ENCODE assay signal across 50 mouse cellular contexts in genomic region chr11:99999091-99999490, GRCm38 (mm10). TPM values are rescaled to one million over a fixed set of nuclear protein-coding genes. Genes with fewer than 3 reads are reported as not detected.
"Had no signal": no experiment of that assay in that cellular context is flagged by ENCODE, and none has a peak within 500 bp of the region (broad histone marks: within the 10 kb centered on the region; RNA-seq: fewer than 3 reads in every experiment).

No protein-coding gene starts in this region.

- H3K36me3 ChIP-seq: heart, embryonic 12.5 days; heart, embryonic 13.5 days; heart, embryonic 15.5 days; hindbrain, embryonic 10.5 days; hindbrain, embryonic 12.5 days; hindbrain, embryonic 13.5 days; hindbrain, embryonic 15.5 days; intestine, embryonic 15.5 days; kidney, embryonic 15.5 days had no signal

- H3K4me3 ChIP-seq: heart, embryonic 12.5 days; heart, embryonic 13.5 days; heart, embryonic 15.5 days; hindbrain, embryonic 10.5 days; hindbrain, embryonic 12.5 days; hindbrain, embryonic 13.5 days; hindbrain, embryonic 15.5 days; intestine, embryonic 15.5 days; kidney, embryonic 15.5 days; layer of hippocampus, adult 2 months; left cerebral cortex, adult 2 months had no signal

- H3K27me3 ChIP-seq: hindbrain, embryonic 15.5 days had no signal

- H3K27ac ChIP-seq: heart, embryonic 13.5 days; heart, embryonic 15.5 days; hindbrain, embryonic 10.5 days; hindbrain, embryonic 12.5 days; hindbrain, embryonic 13.5 days; hindbrain, embryonic 14.5 days; hindbrain, embryonic 15.5 days; hindbrain, postnatal 0 days; intestine, embryonic 15.5 days; kidney, embryonic 15.5 days; kidney, postnatal 0 days; layer of hippocampus, adult 2 months; left cerebral cortex, adult 2 months had no signal

- H3K9me3 ChIP-seq: heart, embryonic 15.5 days; hindbrain, embryonic 10.5 days; hindbrain, embryonic 12.5 days; hindbrain, embryonic 13.5 days; hindbrain, embryonic 15.5 days; intestine, embryonic 15.5 days; kidney, embryonic 15.5 days had no signal

- ATAC-seq: hindbrain, embryonic 16.5 days; hindbrain, postnatal 0 days; inflammation-experienced regulatory T-cells, adult 6 months; intestine, embryonic 15.5 days; intestine, embryonic 16.5 days; intestine, postnatal 0 days had no signal

- H3K4me1 ChIP-seq: heart, embryonic 12.5 days; heart, embryonic 13.5 days; heart, embryonic 15.5 days; hindbrain, embryonic 10.5 days; hindbrain, embryonic 12.5 days; hindbrain, embryonic 13.5 days; intestine, embryonic 15.5 days; kidney, embryonic 15.5 days had no signal

- H3K9ac ChIP-seq: heart, embryonic 12.5 days; heart, embryonic 13.5 days; heart, embryonic 15.5 days; hindbrain, embryonic 12.5 days; hindbrain, embryonic 13.5 days; hindbrain, embryonic 14.5 days; hindbrain, embryonic 15.5 days; intestine, embryonic 15.5 days; kidney, embryonic 15.5 days had no signal

- DNase-seq: heart, postnatal 10 days; heart, postnatal 14 days; heart, postnatal 36 days; heart, postnatal 4 days; kidney, adult 11 months; kidney, adult 18-20 months; kidney, adult 2 months; kidney, adult 8-10 months; kidney, adult 9 months; kidney, postnatal 10 days; kidney, postnatal 14 days; kidney, postnatal 25 days; kidney, postnatal 36 days; kidney, postnatal 4 days; layer of hippocampus, adult 9-11 months; layer of hippocampus, postnatal 36 days had no signal

- H3K4me2 ChIP-seq: heart, embryonic 12.5 days; heart, embryonic 13.5 days; heart, embryonic 15.5 days; hindbrain, embryonic 12.5 days; hindbrain, embryonic 13.5 days; hindbrain, embryonic 14.5 days; hindbrain, embryonic 15.5 days; intestine, embryonic 15.5 days; kidney, embryonic 15.5 days had no signal

RNA-seq across cellular contexts. Expression of gene Krtap17-1, which starts 5.3 kb away (rescaled TPM):
- total RNA-seq: heart, postnatal 10 days; heart, postnatal 14 days; heart, postnatal 36 days; heart, postnatal 4 days; hematopoietic stem cell, adult 5-6 weeks; layer of hippocampus, adult 18-20 months; layer of hippocampus, adult 2 months; layer of hippocampus, adult 8-10 months; layer of hippocampus, postnatal 10 days; layer of hippocampus, postnatal 14 days; layer of hippocampus, postnatal 25 days; layer of hippocampus, postnatal 36 days; left cerebral cortex, adult 18-20 months; left cerebral cortex, adult 2 months; left cerebral cortex, adult 8-10 months had no signal
- polyA plus RNA-seq: heart, embryonic 12.5 days; heart, embryonic 13.5 days; heart, embryonic 14.5 days; heart, embryonic 15.5 days; heart, embryonic 16.5 days; heart, postnatal 0 days; hindbrain, embryonic 10.5 days; hindbrain, embryonic 12.5 days; inflammation-experienced regulatory T-cells, adult 6 months; intestine, embryonic 14.5 days; intestine, embryonic 16.5 days; kidney, adult 2 months; kidney, embryonic 14.5 days; kidney, embryonic 15.5 days; kidney, embryonic 16.5 days; kidney, postnatal 0 days; large intestine, adult 2 months had no signal

RNA-seq across cellular contexts. Expression of gene Krtap16-1, which starts 12.7 kb away (rescaled TPM):
- total RNA-seq: heart, postnatal 10 days; heart, postnatal 14 days; heart, postnatal 36 days; heart, postnatal 4 days; hematopoietic stem cell, adult 5-6 weeks; hindbrain, postnatal 0 days; layer of hippocampus, adult 18-20 months; layer of hippocampus, adult 2 months; layer of hippocampus, adult 8-10 months; layer of hippocampus, postnatal 10 days; layer of hippocampus, postnatal 14 days; layer of hippocampus, postnatal 25 days; layer of hippocampus, postnatal 36 days; left cerebral cortex, adult 18-20 months; left cerebral cortex, adult 2 months; left cerebral cortex, adult 8-10 months had no signal
- polyA plus RNA-seq: heart, embryonic 12.5 days; heart, embryonic 13.5 days; heart, embryonic 14.5 days; heart, embryonic 15.5 days; heart, embryonic 16.5 days; heart, postnatal 0 days; hindbrain, embryonic 10.5 days; hindbrain, embryonic 11.5 days; hindbrain, embryonic 12.5 days; hindbrain, postnatal 0 days; inflammation-experienced regulatory T-cells, adult 6 months; intestine, embryonic 14.5 days; intestine, embryonic 15.5 days; intestine, embryonic 16.5 days; intestine, postnatal 0 days; kidney, adult 2 months; kidney, embryonic 14.5 days; kidney, embryonic 15.5 days; kidney, embryonic 16.5 days; kidney, postnatal 0 days; large intestine, adult 2 months had no signal

RNA-seq across cellular contexts. Expression of gene Krt33a, which starts 16.9 kb away (rescaled TPM):
- total RNA-seq: heart, postnatal 10 days; heart, postnatal 14 days; heart, postnatal 36 days; heart, postnatal 4 days; hematopoietic stem cell, adult 5-6 weeks; hindbrain, postnatal 0 days; layer of hippocampus, adult 18-20 months; layer of hippocampus, adult 2 months; layer of hippocampus, adult 8-10 months; layer of hippocampus, postnatal 10 days; layer of hippocampus, postnatal 14 days; layer of hippocampus, postnatal 25 days; layer of hippocampus, postnatal 36 days; left cerebral cortex, adult 18-20 months; left cerebral cortex, adult 2 months; left cerebral cortex, adult 8-10 months had no signal
- polyA plus RNA-seq: heart, embryonic 12.5 days; heart, embryonic 13.5 days; heart, embryonic 14.5 days; heart, embryonic 15.5 days; heart, embryonic 16.5 days; heart, postnatal 0 days; hindbrain, embryonic 10.5 days; hindbrain, embryonic 11.5 days; hindbrain, embryonic 12.5 days; hindbrain, embryonic 13.5 days; hindbrain, embryonic 14.5 days; hindbrain, embryonic 15.5 days; hindbrain, embryonic 16.5 days; hindbrain, postnatal 0 days; inflammation-experienced regulatory T-cells, adult 6 months; intestine, embryonic 14.5 days; intestine, embryonic 15.5 days; intestine, embryonic 16.5 days; intestine, postnatal 0 days; kidney, adult 2 months; kidney, embryonic 14.5 days; kidney, embryonic 15.5 days; kidney, embryonic 16.5 days; kidney, postnatal 0 days; large intestine, adult 2 months had no signal

RNA-seq across cellular contexts. Expression of gene Krtap29-1, which starts 20.2 kb away (rescaled TPM):
- total RNA-seq: heart, postnatal 10 days; heart, postnatal 14 days; heart, postnatal 36 days; heart, postnatal 4 days; hematopoietic stem cell, adult 5-6 weeks; hindbrain, postnatal 0 days; layer of hippocampus, adult 18-20 months; layer of hippocampus, adult 2 months; layer of hippocampus, adult 8-10 months; layer of hippocampus, postnatal 10 days; layer of hippocampus, postnatal 14 days; layer of hippocampus, postnatal 25 days; layer of hippocampus, postnatal 36 days; left cerebral cortex, adult 18-20 months; left cerebral cortex, adult 2 months; left cerebral cortex, adult 8-10 months had no signal
- polyA plus RNA-seq: heart, embryonic 12.5 days; heart, embryonic 13.5 days; heart, embryonic 14.5 days; heart, embryonic 15.5 days; heart, embryonic 16.5 days; heart, postnatal 0 days; hindbrain, embryonic 10.5 days; hindbrain, embryonic 11.5 days; hindbrain, embryonic 12.5 days; hindbrain, embryonic 13.5 days; hindbrain, embryonic 14.5 days; hindbrain, embryonic 15.5 days; hindbrain, embryonic 16.5 days; hindbrain, postnatal 0 days; inflammation-experienced regulatory T-cells, adult 6 months; intestine, embryonic 14.5 days; intestine, embryonic 15.5 days; intestine, embryonic 16.5 days; intestine, postnatal 0 days; kidney, adult 2 months; kidney, embryonic 14.5 days; kidney, embryonic 15.5 days; kidney, embryonic 16.5 days; kidney, postnatal 0 days; large intestine, adult 2 months had no signal

RNA-seq across cellular contexts. Expression of gene Krt33b, which starts 30.6 kb away (rescaled TPM):
- total RNA-seq: heart, postnatal 10 days; heart, postnatal 14 days; heart, postnatal 36 days; heart, postnatal 4 days; hematopoietic stem cell, adult 5-6 weeks; hindbrain, postnatal 0 days; layer of hippocampus, adult 18-20 months; layer of hippocampus, adult 2 months; layer of hippocampus, adult 8-10 months; layer of hippocampus, postnatal 10 days; layer of hippocampus, postnatal 14 days; layer of hippocampus, postnatal 25 days; layer of hippocampus, postnatal 36 days; left cerebral cortex, adult 18-20 months; left cerebral cortex, adult 2 months; left cerebral cortex, adult 8-10 months had no signal
- polyA plus RNA-seq: heart, embryonic 12.5 days; heart, embryonic 13.5 days; heart, embryonic 14.5 days; heart, embryonic 15.5 days; heart, embryonic 16.5 days; heart, postnatal 0 days; hindbrain, embryonic 10.5 days; hindbrain, embryonic 11.5 days; hindbrain, embryonic 12.5 days; hindbrain, embryonic 13.5 days; hindbrain, embryonic 14.5 days; hindbrain, embryonic 15.5 days; inflammation-experienced regulatory T-cells, adult 6 months; intestine, embryonic 14.5 days; intestine, embryonic 16.5 days; intestine, postnatal 0 days; kidney, adult 2 months; kidney, embryonic 14.5 days; kidney, embryonic 15.5 days; kidney, postnatal 0 days; large intestine, adult 2 months had no signal
